Mouse (Mus musculus) forebrain, embryonic 12.5 days (tissue): ENCODE data around the gene Tspan5. TPM values are rescaled to one million over a fixed set of nuclear protein-coding genes. Genes with fewer than 3 reads are reported as not detected.

Experiments
- polyA plus RNA-seq: library from polyadenylated mRNA; unstranded; fragments of >200 nt; fragmentation: Nextera tagmentation; extraction: Ambion mirVana; gene quantifications from 2 replicates; pipeline ENCODE4 v1.2.1, GENCODE M21; 2016

Tspan5 gene
- polyA plus RNA-seq, 1 experiment from 2014 or later = 62.4 TPM

Other genes starting within 250 kb of the Tspan5 start
- gene Eif4e, start 216.0 kb upstream of the Tspan5 start, polyA plus RNA-seq = 353 and 402 TPM in 2 replicates